Mouse (Mus musculus) heart, postnatal 14 days (tissue): ENCODE measurements around the gene Tfr2. TPM values are rescaled to one million over a fixed set of nuclear protein-coding genes. Genes with fewer than 3 reads are reported as not detected.

Source experiments
- DNase-seq, 2 experiments: peaks; one replicate each; pipeline ENCODE4 v3.0.0; 2021 to 2022
- intact Hi-C: fragments of 180-260 bp; cut with DNase I; formaldehyde crosslinking; loops from one replicate; pipeline ENCODE4 v1.15.1; 2025
- total RNA-seq, 2 experiments: library from RNA; stranded (reverse); gene quantifications; 2 replicates each; pipeline ENCODE4 v1.2.3; 2021

Tfr2 gene
- total RNA-seq, 2 experiments from 2014 or later: not detected

DNA sequence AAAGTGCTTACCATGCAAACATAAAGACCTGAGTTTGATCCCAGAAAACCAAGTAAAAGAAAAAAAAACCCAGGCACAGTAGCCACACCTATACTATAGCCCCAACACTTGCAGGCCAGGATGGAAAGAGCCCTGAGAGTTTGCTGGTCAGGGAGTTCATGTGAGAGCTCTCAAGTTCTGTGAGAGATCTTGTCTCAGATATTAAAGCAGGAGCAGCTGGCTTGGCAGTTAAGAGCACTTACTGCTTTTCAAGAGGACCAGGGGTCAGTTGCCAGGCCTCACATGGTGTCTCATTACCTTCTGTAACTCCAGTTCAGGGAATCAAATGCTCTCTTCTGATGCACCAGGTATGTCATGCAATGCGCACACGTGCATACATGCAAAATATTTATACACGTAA, 34.9 kb upstream of the Tfr2 start:
- DNase-seq: no peak
- intact Hi-C loops: loop anchor here (5.0 kb wide), 2 partner anchors 98 to 213 kb away; partner anchors contain the start of gene Tsc22d4

- intact Hi-C loops: no loop called here
- DNase-seq: no peak
Observed at GRCm38 (mm10) chr5:137535318-137535717, 34.3 kb upstream of the Tfr2 start.

DNA sequence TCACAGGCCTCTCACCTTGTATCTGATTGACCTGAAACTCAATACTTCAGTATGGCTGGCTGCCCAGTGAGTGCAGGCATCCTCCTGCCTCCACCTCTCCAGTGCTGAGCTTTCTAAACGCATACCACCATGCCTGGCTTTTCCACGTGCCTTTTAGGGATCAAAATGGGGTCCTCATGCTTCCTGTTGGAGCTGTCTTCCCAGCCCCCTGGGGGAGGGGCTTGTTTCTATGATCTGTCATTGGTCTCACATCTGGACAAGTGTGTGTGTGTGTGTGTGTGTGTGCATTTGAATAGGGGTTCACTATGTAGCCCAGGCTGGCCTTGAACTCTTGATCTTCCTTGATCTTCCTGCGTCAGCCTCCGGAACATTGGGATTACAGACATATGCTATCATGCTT, 32.2 kb upstream of the Tfr2 start:
- DNase-seq: no peak
- intact Hi-C loops: no loop called here

GRCm38 (mm10) chr5:137539291-137539801, 30.3 kb upstream of the Tfr2 start:
- intact Hi-C loops: no loop called here
- no peak for DNase-seq

- no peak for DNase-seq
- intact Hi-C loops: no loop called here
Observed at GRCm38 (mm10) chr5:137540991-137541390, 28.6 kb upstream of the Tfr2 start.

DNA sequence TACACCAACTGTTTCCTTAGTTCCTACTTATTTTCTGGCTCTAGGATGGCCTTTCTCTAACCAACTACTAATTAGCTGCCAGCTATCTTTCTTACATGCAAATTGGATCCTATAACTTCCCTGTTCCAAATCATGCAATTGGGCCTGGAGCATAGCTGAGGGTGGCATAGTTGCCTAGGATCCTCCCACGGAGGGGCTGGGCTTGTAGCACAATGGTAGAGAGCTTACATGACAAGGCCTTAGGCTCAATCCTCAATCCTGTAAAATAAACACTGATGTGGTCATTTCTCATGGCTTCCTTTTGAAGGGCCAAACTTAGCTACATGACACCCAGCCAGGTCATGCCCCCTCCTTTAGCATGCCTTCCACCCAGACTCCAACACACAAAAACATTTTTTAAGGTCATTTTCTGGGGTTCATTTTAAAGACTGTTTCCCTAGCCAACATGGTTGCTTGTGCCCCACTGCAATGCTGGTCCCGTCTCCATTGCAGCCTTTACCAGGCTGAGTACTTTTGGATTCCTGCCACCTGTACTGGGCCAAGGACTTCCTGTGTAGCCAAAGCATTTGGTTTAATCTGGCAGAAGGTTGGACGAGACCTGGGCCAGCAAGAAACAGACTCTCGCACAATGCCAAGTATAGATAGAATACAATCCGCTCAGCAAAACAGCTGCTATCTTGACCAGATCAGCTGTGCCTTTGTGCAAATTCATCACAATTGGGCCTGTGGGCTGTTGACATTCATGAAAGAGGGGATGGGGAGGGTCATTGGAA, 27.7 kb upstream of the Tfr2 start:
- intact Hi-C loops: no loop called here
- no peak for DNase-seq

GRCm38 (mm10) chr5:137544926-137545325, 24.7 kb upstream of the Tfr2 start:
- intact Hi-C loops: no loop called here
- DNase-seq: no peak

DNA sequence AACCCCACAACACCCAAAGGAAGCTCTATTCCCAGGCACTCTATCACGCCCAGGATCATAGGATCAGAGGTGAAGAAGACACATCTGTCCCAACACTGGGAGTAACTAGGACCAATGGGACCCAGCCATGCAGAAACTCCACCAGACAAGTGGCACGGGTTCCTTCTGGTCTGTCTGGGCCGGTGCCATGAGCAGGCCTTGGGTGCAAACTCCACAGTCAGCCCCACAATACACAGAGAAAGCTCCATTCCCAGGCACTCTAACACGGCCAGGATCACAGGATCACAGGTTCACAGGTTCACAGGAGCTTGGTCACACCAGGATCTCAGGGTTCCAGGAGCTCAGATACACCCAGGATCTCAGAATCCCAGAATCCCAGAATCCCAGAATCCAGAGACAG, 24.0 kb upstream of the Tfr2 start:
- intact Hi-C loops: no loop called here
- no peak for DNase-seq

DNA sequence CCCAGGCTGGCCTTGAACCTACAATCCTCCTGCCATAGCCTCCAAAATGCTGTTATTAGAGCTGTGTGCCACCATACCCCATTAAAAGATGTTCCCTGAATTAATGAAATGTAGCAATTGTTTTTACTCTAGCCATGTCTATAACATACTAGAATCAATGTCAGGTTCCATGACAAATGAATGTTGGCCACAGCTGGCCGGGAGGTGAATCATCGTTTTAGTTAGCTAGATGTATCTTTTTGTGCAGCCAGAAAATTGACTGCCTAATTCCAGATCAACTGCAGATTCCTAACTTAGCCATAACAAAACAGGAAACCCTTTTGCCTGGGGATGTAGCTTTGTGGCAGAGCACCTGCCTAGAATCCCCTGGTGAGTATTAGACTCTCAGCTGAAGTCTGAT, 19.8 kb upstream of the Tfr2 start:
- intact Hi-C loops: no loop called here

GRCm38 (mm10) chr5:137551119-137551518, 18.5 kb upstream of the Tfr2 start:
- intact Hi-C loops: no loop called here
- DNase-seq: no peak

More for the DNA sequence above, 19.8 kb upstream of the Tfr2 start:
- DNase-seq: no peak

DNA sequence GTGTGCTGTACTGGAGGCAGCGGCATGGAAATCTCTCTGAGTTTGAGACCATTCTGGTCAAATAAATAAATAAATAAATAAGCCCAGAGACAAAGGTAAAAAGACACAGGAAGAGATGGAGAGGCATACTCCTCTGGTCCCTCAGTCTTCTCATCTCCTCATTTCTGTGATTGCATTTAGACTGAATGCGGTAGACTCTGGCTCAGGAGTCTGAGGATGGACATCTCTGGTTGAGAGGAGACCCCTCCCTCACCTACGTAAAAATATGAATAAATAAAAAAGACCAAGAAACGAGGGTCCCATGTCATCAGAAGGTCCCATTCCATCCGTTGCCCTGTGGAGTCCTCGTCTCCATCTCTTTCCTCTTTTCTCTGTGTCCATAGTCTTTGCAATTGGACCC, 16.6 kb upstream of the Tfr2 start:
- intact Hi-C loops: no loop called here
- no peak for DNase-seq

DNA sequence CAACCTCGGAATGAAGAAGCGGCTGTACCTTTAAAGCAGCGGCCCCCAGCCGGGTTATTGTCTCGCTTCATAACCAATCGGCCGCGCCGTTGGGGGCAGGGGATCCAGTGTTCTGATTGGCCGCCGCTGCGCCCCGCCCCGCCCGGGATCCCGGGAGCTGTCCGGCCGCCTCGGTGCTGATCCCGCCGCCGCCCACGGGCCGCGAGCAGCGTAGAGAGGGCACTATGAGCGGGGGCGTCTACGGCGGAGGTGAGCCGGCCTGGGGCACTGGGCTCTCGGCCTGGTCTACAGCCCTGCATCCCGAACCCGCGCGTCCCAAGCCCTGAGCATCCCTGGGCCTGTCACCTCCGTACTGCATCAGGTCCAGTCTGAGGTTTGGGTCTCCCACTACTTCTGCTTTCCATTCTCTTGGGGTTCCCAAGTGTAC, 16.2 kb upstream of the Tfr2 start, which contains the start of gene Actl6b:
Gene Actl6b (plus strand): TSS at position 107 of the 427 bp plus-strand sequence.
- DNase-seq: peak; percentile 73 to 83
- intact Hi-C loops: no loop called here

DNA sequence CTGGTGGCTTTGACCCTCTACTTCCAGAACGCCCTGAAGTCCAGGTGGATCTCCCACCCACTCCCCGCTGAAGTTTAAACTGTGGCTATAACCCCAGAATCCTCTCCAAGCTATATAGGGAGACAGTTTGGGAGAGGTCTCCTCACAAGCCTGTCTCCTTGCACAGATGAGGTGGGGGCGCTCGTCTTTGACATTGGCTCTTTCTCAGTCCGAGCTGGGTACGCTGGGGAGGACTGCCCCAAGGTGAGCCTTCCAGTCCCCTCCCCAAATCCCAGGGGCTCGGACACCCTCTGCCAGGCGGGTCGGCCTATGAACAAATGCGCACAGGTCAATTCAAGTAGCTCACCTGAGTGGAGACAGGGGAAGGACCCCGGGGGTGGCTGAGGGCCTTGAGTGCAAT, 15.7 kb upstream of the Tfr2 start:
- intact Hi-C loops: no loop called here
- no peak for DNase-seq

GRCm38 (mm10) chr5:137561556-137561955, 8.1 kb upstream of the Tfr2 start:
- intact Hi-C loops: no loop called here
- DNase-seq: no peak

DNA sequence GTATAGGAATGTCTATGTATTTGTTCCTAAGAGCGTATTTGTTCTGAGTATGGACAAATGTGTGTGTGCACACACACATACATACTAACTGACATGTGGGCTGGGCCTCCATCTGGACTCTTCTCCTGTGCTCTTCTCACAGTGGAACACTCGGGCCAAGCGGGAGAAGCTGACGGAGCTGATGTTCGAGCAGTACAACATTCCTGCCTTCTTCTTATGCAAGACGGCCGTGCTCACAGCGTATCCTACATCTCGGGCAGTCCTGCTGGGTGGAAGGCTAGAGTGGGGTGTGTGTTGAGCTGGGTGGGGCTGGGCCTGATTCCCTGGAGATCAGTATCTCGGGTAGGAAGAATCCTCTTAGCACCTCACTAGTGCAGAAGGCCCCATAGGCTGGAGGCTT, 6.7 kb upstream of the Tfr2 start:
- intact Hi-C loops: no loop called here
- DNase-seq: no peak

GRCm38 (mm10) chr5:137565744-137566143, 3.9 kb upstream of the Tfr2 start:
- intact Hi-C loops: no loop called here
- no peak for DNase-seq

GRCm38 (mm10) chr5:137566416-137566815, 3.2 kb upstream of the Tfr2 start:
- DNase-seq: no peak
- intact Hi-C loops: no loop called here

GRCm38 (mm10) chr5:137568223-137568798, 1.3 kb upstream of the Tfr2 start:
- DNase-seq: no peak
- intact Hi-C loops: no loop called here

DNA sequence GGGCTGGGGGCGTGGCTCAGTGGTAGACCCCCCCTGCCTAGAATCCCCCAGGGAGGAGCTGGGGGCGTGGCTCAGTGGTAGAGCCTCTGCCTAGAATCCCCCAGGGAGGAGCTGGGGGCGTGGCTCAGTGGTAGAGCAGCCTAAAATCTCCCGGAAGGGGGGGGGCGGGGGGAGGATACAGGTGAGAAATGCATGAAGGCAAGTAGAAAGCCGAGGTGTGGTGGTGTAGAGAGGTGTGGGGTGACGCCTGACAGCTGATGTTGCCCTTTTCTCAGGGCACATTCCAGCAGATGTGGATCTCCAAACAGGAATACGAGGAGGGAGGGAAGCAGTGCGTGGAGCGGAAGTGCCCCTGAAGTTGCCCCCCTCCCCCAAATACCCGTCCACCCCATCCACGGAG, 609 bp upstream of the Tfr2 start:
- intact Hi-C loops: no loop called here
- no peak for DNase-seq

DNA sequence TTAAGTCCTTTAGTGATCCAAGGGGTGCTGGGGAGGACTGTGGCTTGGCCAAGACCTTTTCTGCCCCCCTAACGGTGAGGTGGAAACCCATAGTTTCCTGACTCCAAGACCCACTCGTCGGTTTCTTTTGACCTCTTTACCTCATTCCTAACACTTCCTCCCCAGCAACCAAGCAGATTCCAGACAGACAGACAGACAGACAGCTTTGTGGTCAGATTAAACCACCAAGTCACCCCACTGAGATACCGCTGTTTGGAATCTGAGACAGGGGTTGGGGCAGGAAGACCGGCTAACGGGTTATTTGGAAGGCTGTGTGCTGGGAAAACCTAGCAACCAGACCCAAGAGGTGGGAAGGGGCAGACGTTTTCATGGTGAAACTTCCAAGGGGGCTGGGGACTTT, 541 bp downstream of the Tfr2 start:
- intact Hi-C loops: no loop called here
- no peak for DNase-seq

- no peak for DNase-seq
Observed at GRCm38 (mm10) chr5:137570691-137571586, 1.3 kb downstream of the Tfr2 start.

More at GRCm38 (mm10) chr5:137570691-137571586, 1.3 kb downstream of the Tfr2 start:
- intact Hi-C loops: no loop called here
